Mouse (Mus musculus) liver, adult 10 weeks (tissue): ENCODE measurements around the gene Unc5a. TPM values are rescaled to one million over a fixed set of nuclear protein-coding genes. Genes with fewer than 3 reads are reported as not detected.

Experiments used
- polyA plus RNA-seq: library from polyadenylated mRNA; stranded (reverse); fragments of 350-450 nt; fragmentation: Illumina TruSeq; extraction: RNeasy Lipid Tissue Mini Kit (QIAGEN cat#74804); gene quantifications from one replicate; pipeline ENCODE4 v1.2.3, GENCODE M21; 2014; ENCODE audit warnings: low read depth, low replicate concordance

Unc5a gene
- polyA plus RNA-seq: not detected

GRCm38 (mm10) chr13:54948531-54949493 lies at the start of gene Unc5a:
TSS of gene Unc5a (plus strand) at chr13:54949411.

GRCm38 (mm10) chr13:55021194-55021779 lies 72.1 kb downstream of the Unc5a start, which contains the start of gene Hk3:
TSS of gene Hk3 (minus strand) at chr13:55021385.

Other genes starting within 250 kb of the Unc5a start
- not detected for gene Cdhr2, start 247.9 kb upstream of the Unc5a start, polyA plus RNA-seq
- gene Gprin1, start 199.5 kb upstream of the Unc5a start, polyA plus RNA-seq: not detected
- not detected for gene Sncb, start 182.8 kb upstream of the Unc5a start, polyA plus RNA-seq
- gene Eif4e1b, start 165.4 kb upstream of the Unc5a start, polyA plus RNA-seq: not detected
- gene Tspan17, start 160.0 kb upstream of the Unc5a start, polyA plus RNA-seq: not detected
- 0.19 TPM for gene Hk3, start 72.0 kb downstream of the Unc5a start, polyA plus RNA-seq
- 26.1 TPM for gene Uimc1, start 150.9 kb downstream of the Unc5a start, polyA plus RNA-seq
- 2.2 TPM for gene Zfp346, start 155.9 kb downstream of the Unc5a start, polyA plus RNA-seq
- gene Gm17617, start 184.1 kb downstream of the Unc5a start, polyA plus RNA-seq: not detected
- gene Fgfr4, start 203.2 kb downstream of the Unc5a start, polyA plus RNA-seq: 0.98 TPM